ENCODE assay signal across 7 mouse cellular contexts in the genomic region with DNA sequence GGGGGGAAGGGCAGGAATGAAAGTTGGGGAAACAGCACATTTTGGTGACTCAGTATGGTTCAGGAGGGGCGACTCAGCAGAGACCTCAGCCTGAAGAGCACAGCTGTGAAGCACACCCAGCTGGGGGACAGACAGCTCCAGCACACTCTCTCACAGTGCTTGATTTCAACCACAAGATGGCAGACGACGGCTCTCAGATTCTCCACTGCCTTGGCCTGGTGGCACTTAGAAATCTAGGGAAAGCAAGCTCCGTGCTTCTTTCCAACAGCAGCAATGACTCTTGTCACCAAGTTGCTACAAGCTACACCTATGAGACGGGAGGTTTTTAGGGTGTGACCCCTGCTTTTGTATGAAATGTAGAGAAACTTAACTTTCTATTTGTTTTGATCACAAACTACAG.
A peak's percentile ranks its signal among the peaks of the same experiment; 100 is the strongest.
DNase-seq lines count a peak whose midpoint lies in the region; ATAC-seq and TF ChIP-seq lines count a peak whose summit lies in the region.

No protein-coding gene starts in this region.

- H3K4me3 ChIP-seq in cortical plate, adult 2 months (ENCODE audit: insufficient read depth, low read length), result no peak overlapping the region
- no peak overlapping the region for H3K4me3 ChIP-seq in left cerebral cortex, adult 2 months

- no peak for TF ChIP-seq POLR2A in cortical plate, adult 2 months (IDR thresholded peaks at IDR 0.05; ENCODE audit: extremely low read depth, insufficient read depth, low read length)

- peaks cover 4% of the 10 kb centered on the region for H3K4me1 ChIP-seq in cortical plate, adult 2 months (ENCODE audit: control insufficient read depth, insufficient read depth, low read length)

- TF ChIP-seq CTCF in cortical plate, adult 2 months (IDR thresholded peaks at IDR 0.05; ENCODE audit: extremely low read depth, insufficient read depth, low read length), result peak; percentile 87
- TF ChIP-seq CTCF in left cerebral cortex, adult 2 months (IDR thresholded peaks at IDR 0.05), result peak; percentile 84

- intact Hi-C loops in left cerebral cortex, adult 2 months (cut with DNase I), result loop anchor here (1.0 kb wide), 2 partner anchors 154 to 209 kb away; no protein-coding TSS in a partner anchor

- peak; percentile 91 for ATAC-seq in megakaryocyte progenitor cell, adult 5-6 weeks (replicated peaks; ENCODE audit: poor library complexity)

- peak; percentile 64 for DNase-seq in adrenal gland, adult 2 months
- peak; percentile 61 for DNase-seq in gastrocnemius, postnatal 10 days
- DNase-seq in induced T-regulatory cell, adult 2 months (ENCODE audit: low read depth), result peak; percentile 59
- peak; percentile 68 to 70 for DNase-seq in left cerebral cortex, adult 2 months (ENCODE audit: extremely low spot score in 1 of 2, low spot score in 2 of 2)
- peak; percentile 69 for DNase-seq in right cerebral cortex, postnatal 14 days

- no peak overlapping the region for H3K27ac ChIP-seq in cortical plate, adult 2 months (ENCODE audit: insufficient read depth, low read length)
- H3K27ac ChIP-seq in left cerebral cortex, adult 2 months, result no peak overlapping the region
